Mouse (Mus musculus) retina, postnatal 7 days (tissue): ENCODE measurements around the gene Bex4.

Experiments
- DNase-seq: peaks from one replicate; pipeline ENCODE4 v3.0.0-alpha.2; 2012; ENCODE audit warnings: low read depth, low spot score

Bex4 gene

GRCm38 (mm10) chrX:136183107-136183506, 44.3 kb downstream of the Bex4 start:
- no peak for DNase-seq
